Mouse (Mus musculus) T-cell, adult 2 months (primary cell): Measurements from ENCODE around the gene C330021F23Rik.
"Not testable (repeated sequence)": the region's sequence is repeated elsewhere in the genome, so short reads cannot be mapped to it uniquely, and the experiment has no call there.

Experiments used
- DNase-seq: peaks from one replicate; pipeline ENCODE4 v3.0.0; 2022; ENCODE audit warnings: low spot score

The C330021F23Rik gene

GRCm38 (mm10) chr8:3567641-3568371 lies at the start of gene C330021F23Rik:
Gene C330021F23Rik (plus strand): TSS chr8:3567990.
- DNase-seq, result no peak

GRCm38 (mm10) chr8:3522007-3522697 lies 45.6 kb upstream of the C330021F23Rik start:
- DNase-seq, result no peak

GRCm38 (mm10) chr8:3530816-3531215 lies 37.0 kb upstream of the C330021F23Rik start:
- no peak for DNase-seq

- DNase-seq, result no peak
Observed at GRCm38 (mm10) chr8:3531936-3532335, 35.9 kb upstream of the C330021F23Rik start.

- DNase-seq, result no peak
Observed at GRCm38 (mm10) chr8:3536053-3536841, 31.5 kb upstream of the C330021F23Rik start.

- no peak for DNase-seq
Observed at GRCm38 (mm10) chr8:3536940-3537339, 30.9 kb upstream of the C330021F23Rik start.

- no peak for DNase-seq
Observed at GRCm38 (mm10) chr8:3537666-3538065, 30.1 kb upstream of the C330021F23Rik start.

- no peak for DNase-seq
Observed at GRCm38 (mm10) chr8:3539146-3539545, 28.6 kb upstream of the C330021F23Rik start.

- DNase-seq, result no peak
Observed at GRCm38 (mm10) chr8:3540076-3540475, 27.7 kb upstream of the C330021F23Rik start.

- no peak for DNase-seq
Observed at GRCm38 (mm10) chr8:3546511-3546910, 21.3 kb upstream of the C330021F23Rik start.

- no peak for DNase-seq
Observed at GRCm38 (mm10) chr8:3552240-3552639, 15.6 kb upstream of the C330021F23Rik start.

- DNase-seq, result no peak
Observed at GRCm38 (mm10) chr8:3556114-3556513, 11.7 kb upstream of the C330021F23Rik start.

- no peak for DNase-seq
Observed at GRCm38 (mm10) chr8:3568378-3568777, 588 bp downstream of the C330021F23Rik start.

GRCm38 (mm10) chr8:3569784-3570183 lies 2.0 kb downstream of the C330021F23Rik start:
- DNase-seq, result no peak

GRCm38 (mm10) chr8:3574546-3574945 lies 6.8 kb downstream of the C330021F23Rik start:
- no peak for DNase-seq

- no peak for DNase-seq
Observed at GRCm38 (mm10) chr8:3576211-3576960, 8.6 kb downstream of the C330021F23Rik start.

GRCm38 (mm10) chr8:3579390-3580364 lies 11.9 kb downstream of the C330021F23Rik start:
- DNase-seq, result no peak

GRCm38 (mm10) chr8:3581961-3582360 lies 14.2 kb downstream of the C330021F23Rik start:
- DNase-seq, result not testable (repeated sequence)

GRCm38 (mm10) chr8:3586452-3586851 lies 18.7 kb downstream of the C330021F23Rik start:
- no peak for DNase-seq

GRCm38 (mm10) chr8:3586993-3587390 lies 19.2 kb downstream of the C330021F23Rik start, which contains the start of gene Camsap3:
Gene Camsap3 (plus strand): TSS chr8:3587293.
- no peak for DNase-seq
